Mouse (Mus musculus): ENCODE data around the gene Fgf8. TPM values are rescaled to one million over a fixed set of nuclear protein-coding genes. Genes with fewer than 3 reads are reported as not detected.

Fgf8 gene
- polyA plus RNA-seq (2016; fragmentation: Nextera tagmentation; extraction: Ambion mirVana) = 16.1 and 18.3 TPM in 2 replicates

DNA sequence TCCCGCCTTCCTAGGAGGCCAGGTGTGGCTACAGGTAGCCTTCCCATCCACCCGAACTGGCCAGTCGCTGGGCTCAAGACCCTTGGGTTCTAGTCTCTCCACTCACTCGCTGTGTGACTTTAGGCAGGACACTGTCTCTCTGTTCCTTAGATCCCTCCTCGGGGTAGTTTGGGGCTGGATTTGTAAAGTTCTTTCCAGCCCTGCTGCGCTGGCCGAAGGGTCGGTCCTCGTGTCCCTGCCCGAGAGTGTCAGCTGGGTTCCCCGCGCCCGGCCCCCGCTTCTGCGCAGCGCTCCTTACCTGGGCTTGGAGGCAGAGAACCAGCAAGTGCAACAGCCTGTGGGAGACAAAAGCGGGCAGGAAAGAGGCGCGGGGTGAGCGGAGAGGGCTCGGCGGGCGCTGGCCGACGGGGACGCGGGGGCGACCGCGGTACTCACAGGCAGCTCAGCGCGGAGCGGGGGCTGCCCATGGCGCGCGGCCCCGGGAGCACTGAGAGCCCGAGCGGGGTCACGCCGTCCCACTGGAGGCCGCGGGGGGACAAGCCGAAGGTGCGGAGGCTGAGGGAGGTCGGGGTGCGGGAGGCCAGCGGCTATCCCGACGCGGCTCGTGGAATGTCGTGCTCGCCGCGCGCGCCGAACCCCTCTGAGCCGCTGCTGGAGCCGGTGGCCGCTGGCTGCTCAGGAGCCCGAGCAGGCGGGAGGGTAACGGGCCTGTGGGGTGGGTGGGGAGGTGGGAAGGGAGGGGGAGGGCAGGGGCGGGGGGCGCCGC lies at the start of gene Fgf8:
Gene Fgf8, minus strand, starts transcription at position 698 of the 766 bp plus-strand sequence.
- WGBS = 1% methylated on average over 51 of the region's 68 CpGs

GRCm38 (mm10) chr19:45792404-45792803 lies 49.7 kb upstream of the Fgf8 start:
- no peak for ATAC-seq (ENCODE audit: insufficient number of reproducible peaks, insufficient read depth, low FRiP score, low TSS enrichment, low read depth)
- H3K9ac ChIP-seq (replicated peaks) = no peak overlapping the region
- H3K4me1 ChIP-seq (replicated peaks) = peaks cover 11% of the 10 kb centered on the region; the same call in 1 of the 2 replicates
- H3K4me3 ChIP-seq (replicated peaks) = no peak overlapping the region
- H3K27ac ChIP-seq = no peak overlapping the region
- no peaks in the 10 kb centered on the region for H3K36me3 ChIP-seq
- no peaks in the 10 kb centered on the region for H3K27me3 ChIP-seq
- 88% methylated on average over 6 of the region's 6 CpGs for WGBS
- no peak overlapping the region for H3K4me2 ChIP-seq
- no peaks in the 10 kb centered on the region for H3K9me3 ChIP-seq

More for the DNA sequence above, at the start of gene Fgf8:
- no peak for ATAC-seq (ENCODE audit: insufficient number of reproducible peaks, insufficient read depth, low FRiP score, low TSS enrichment, low read depth)
- Histone ChIP-seq H3K4me3 (replicated peaks) (peak within 1 kb of the TSS; percentile 51), H3K4me1 (replicated peaks) (peaks cover 59% of the 10 kb centered on the region), H3K9me3 (no peaks in the 10 kb centered on the region), H3K27me3 (peaks cover 96% of the 10 kb centered on the region), H3K27ac (no peak within 1 kb of the TSS), H3K36me3 (no peaks in the 10 kb centered on the region), H3K4me2 (peak within 1 kb of the TSS; percentile 90), H3K9ac (replicated peaks) (peak within 1 kb of the TSS; percentile 57)

DNA sequence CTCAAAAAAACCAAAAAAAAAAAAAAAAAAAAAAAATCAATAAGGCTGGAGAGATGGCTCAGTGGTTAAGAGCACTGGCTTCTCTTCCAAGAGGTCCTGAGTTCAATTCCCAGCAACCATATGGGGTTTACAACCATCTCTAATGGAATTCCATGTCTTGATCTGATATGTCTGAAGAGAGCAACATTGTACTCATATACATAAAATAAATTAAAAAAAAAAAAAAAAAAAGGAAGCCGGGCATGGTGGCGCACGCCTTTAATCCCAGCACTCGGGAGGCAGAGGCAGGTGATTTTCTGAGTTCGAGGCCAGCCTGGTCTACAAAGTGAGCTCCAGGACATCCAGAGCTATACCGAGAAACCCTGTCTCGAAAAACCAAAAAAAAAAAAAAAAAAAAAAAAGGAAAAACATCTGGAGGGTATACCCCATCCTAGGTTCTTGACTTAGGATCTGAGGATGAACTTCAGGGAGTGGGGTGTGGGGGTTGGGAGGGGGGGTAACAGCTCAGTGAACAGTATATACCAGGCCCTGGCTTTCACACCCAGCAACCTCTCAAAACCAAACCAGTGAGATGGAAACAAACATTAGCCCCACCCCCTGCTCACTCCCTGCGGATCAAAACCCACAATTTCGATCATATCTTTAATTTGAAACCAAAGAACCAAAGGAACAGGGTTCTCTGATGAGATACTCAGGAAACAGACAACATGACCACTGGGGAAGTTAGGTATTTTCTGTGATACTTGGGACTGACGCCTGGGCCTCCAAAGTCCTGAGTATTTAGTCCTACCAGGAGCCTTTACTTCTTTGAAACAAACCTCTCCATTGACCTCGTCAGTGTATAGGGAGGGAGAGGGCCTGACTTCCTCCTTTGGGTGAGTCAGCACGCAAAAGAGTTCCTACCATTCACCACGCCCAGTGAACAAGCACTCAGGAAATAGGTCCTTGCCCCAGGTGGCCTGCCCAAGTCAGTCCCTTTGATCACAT lies 47.5 kb upstream of the Fgf8 start:
- no peak overlapping the region for H3K27ac ChIP-seq
- H3K9ac ChIP-seq (replicated peaks) = no peak overlapping the region
- H3K4me1 ChIP-seq (replicated peaks) = no peaks in the 10 kb centered on the region
- H3K4me2 ChIP-seq = no peak overlapping the region
- ATAC-seq (ENCODE audit: insufficient number of reproducible peaks, insufficient read depth, low FRiP score, low TSS enrichment, low read depth) = no peak
- H3K36me3 ChIP-seq = no peaks in the 10 kb centered on the region
- WGBS = 71% methylated on average over 13 of the region's 13 CpGs
- no peaks in the 10 kb centered on the region for H3K9me3 ChIP-seq
- no peaks in the 10 kb centered on the region for H3K27me3 ChIP-seq
- H3K4me3 ChIP-seq (replicated peaks) = no peak overlapping the region

GRCm38 (mm10) chr19:45789365-45789764 lies 46.6 kb upstream of the Fgf8 start:
- no peaks in the 10 kb centered on the region for H3K9me3 ChIP-seq
- no peak overlapping the region for H3K9ac ChIP-seq (replicated peaks)
- H3K4me3 ChIP-seq (replicated peaks) = no peak overlapping the region
- no peak overlapping the region for H3K4me2 ChIP-seq
- H3K36me3 ChIP-seq = no peaks in the 10 kb centered on the region
- no peak for ATAC-seq (ENCODE audit: insufficient number of reproducible peaks, insufficient read depth, low FRiP score, low TSS enrichment, low read depth)
- no peak overlapping the region for H3K27ac ChIP-seq
- no peaks in the 10 kb centered on the region for H3K4me1 ChIP-seq (replicated peaks)
- H3K27me3 ChIP-seq = no peaks in the 10 kb centered on the region
- WGBS = 59% methylated on average over 7 of the region's 7 CpGs

- Histone ChIP-seq H3K4me3 (replicated peaks) (no peak overlapping the region), H3K27me3 (no peaks in the 10 kb centered on the region), H3K9me3 (no peaks in the 10 kb centered on the region), H3K4me1 (replicated peaks) (no peaks in the 10 kb centered on the region), H3K27ac (no peak overlapping the region), H3K36me3 (no peaks in the 10 kb centered on the region), H3K9ac (replicated peaks) (no peak overlapping the region), H3K4me2 (no peak overlapping the region)
- WGBS = 63% methylated on average over 4 of the region's 4 CpGs
- no peak for ATAC-seq (ENCODE audit: insufficient number of reproducible peaks, insufficient read depth, low FRiP score, low TSS enrichment, low read depth)
Observed at GRCm38 (mm10) chr19:45788337-45788736, 45.6 kb upstream of the Fgf8 start.

GRCm38 (mm10) chr19:45787450-45787849 lies 44.7 kb upstream of the Fgf8 start:
- Histone ChIP-seq H3K4me2 (no peak overlapping the region), H3K27ac (no peak overlapping the region), H3K9ac (replicated peaks) (no peak overlapping the region), H3K9me3 (no peaks in the 10 kb centered on the region), H3K36me3 (no peaks in the 10 kb centered on the region), H3K27me3 (no peaks in the 10 kb centered on the region), H3K4me3 (replicated peaks) (no peak overlapping the region), H3K4me1 (replicated peaks) (no peaks in the 10 kb centered on the region)
- WGBS = 67% methylated on average over 3 of the region's 3 CpGs
- no peak for ATAC-seq (ENCODE audit: insufficient number of reproducible peaks, insufficient read depth, low FRiP score, low TSS enrichment, low read depth)

GRCm38 (mm10) chr19:45785470-45785869 lies 42.8 kb upstream of the Fgf8 start:
- no peak for ATAC-seq (ENCODE audit: insufficient number of reproducible peaks, insufficient read depth, low FRiP score, low TSS enrichment, low read depth)
- Histone ChIP-seq H3K9ac (replicated peaks) (no peak overlapping the region), H3K36me3 (peaks cover 8% of the 10 kb centered on the region; the same call in 1 of the 2 replicates), H3K4me3 (replicated peaks) (no peak overlapping the region), H3K27ac (no peak overlapping the region), H3K9me3 (no peaks in the 10 kb centered on the region), H3K4me2 (no peak overlapping the region), H3K4me1 (replicated peaks) (peaks cover 17% of the 10 kb centered on the region), H3K27me3 (no peaks in the 10 kb centered on the region)
- 64% methylated on average over 3 of the region's 3 CpGs for WGBS

DNA sequence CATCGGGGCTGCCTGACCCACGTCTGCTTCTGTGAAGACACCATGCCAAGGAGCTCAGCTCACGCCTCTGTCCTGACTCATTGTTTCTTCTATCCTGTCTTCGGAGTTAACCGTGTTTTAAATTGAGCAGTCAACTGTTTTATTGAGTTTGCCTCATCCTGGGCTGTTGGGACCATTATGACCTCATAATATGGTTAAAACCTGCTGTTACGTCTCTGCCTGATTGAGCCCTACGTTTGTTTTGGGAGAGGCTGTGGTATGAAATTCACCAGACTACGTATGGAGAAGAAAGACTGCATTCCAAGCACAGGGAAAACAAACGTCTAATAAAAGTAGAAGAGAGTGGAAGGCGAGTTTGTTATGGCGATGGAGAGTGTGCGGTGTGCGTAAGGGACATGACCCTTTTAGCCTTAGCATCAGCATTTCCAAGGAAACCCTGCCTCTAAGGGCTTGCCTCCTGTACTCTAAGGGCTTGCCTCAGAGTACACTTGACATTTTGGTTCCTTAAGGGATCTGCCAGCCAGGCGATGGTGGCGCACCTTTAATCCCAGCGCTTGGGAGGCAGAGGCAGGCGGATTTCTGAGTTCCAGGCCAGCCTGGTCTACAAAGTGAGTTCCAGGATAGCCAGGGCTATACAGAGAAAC lies 41.3 kb upstream of the Fgf8 start:
- peak overlapping the region; percentile 38; the same call in 1 of the 2 replicates for H3K9ac ChIP-seq (replicated peaks)
- H3K4me3 ChIP-seq (replicated peaks) = peak overlapping the region; percentile 100
- peaks cover 27% of the 10 kb centered on the region for H3K4me1 ChIP-seq (replicated peaks)
- peaks cover 22% of the 10 kb centered on the region; the same call in 1 of the 2 replicates for H3K36me3 ChIP-seq
- no peaks in the 10 kb centered on the region for H3K9me3 ChIP-seq
- WGBS = 32% methylated on average over 17 of the region's 17 CpGs
- H3K27ac ChIP-seq = peak overlapping the region; percentile 72
- peak; percentile 14; the same call in 1 of the 2 replicates for ATAC-seq (ENCODE audit: insufficient number of reproducible peaks, insufficient read depth, low FRiP score, low TSS enrichment, low read depth)
- H3K27me3 ChIP-seq = no peaks in the 10 kb centered on the region
- H3K4me2 ChIP-seq = peak overlapping the region; percentile 71

DNA sequence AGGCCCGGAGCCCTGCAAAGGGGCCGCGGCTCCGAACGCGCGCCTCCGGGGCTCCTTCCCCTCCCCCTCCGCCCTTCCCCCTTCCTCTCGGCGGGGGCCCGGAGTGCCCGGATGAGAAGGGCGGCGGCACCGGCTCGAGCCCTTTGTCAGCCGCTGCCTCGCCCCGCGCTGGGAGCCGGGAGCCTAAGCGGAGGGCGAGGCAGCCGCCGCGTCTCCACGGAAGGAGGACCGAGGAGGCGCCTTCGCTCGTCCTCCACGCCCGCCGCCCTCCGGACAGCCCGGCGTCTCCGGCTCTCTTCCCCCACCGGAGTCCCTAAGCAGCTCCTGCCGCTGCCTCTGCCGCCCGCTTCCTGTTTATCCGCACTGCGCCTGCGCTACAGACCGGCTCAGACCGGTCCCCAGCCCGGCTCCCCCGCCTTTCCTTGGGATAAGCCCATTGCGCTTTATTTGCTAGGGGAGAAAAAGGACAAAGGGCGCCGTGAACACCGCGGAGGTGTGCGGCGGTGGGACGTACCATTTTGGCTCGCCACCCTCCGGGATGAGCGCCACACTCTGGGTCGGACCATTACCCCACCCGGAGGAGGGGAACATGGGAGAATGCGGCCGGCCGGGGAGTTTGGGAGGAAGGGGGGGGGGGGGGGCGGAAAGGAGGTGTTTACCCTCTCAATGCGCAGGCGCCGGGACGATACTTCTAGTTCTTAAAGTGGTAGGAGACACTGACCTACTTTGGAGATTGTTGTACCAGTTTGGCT lies 40.6 kb upstream of the Fgf8 start, which contains the start of gene Mgea5:
Gene Mgea5, minus strand, starts transcription at position 657 of the 752 bp plus-strand sequence.
- ATAC-seq (ENCODE audit: insufficient number of reproducible peaks, insufficient read depth, low FRiP score, low TSS enrichment, low read depth) = peak; percentile 99
- peaks cover 28% of the 10 kb centered on the region for H3K36me3 ChIP-seq
- WGBS = 1% methylated on average over 49 of the region's 71 CpGs
- H3K4me1 ChIP-seq (replicated peaks) = peaks cover 27% of the 10 kb centered on the region
- H3K9ac ChIP-seq (replicated peaks) = peak within 1 kb of the TSS; percentile 97
- H3K4me3 ChIP-seq (replicated peaks) = peak within 1 kb of the TSS; percentile 100
- H3K4me2 ChIP-seq = peak within 1 kb of the TSS; percentile 71
- H3K9me3 ChIP-seq = no peaks in the 10 kb centered on the region
- no peaks in the 10 kb centered on the region for H3K27me3 ChIP-seq
- H3K27ac ChIP-seq = peak within 1 kb of the TSS; percentile 99

DNA sequence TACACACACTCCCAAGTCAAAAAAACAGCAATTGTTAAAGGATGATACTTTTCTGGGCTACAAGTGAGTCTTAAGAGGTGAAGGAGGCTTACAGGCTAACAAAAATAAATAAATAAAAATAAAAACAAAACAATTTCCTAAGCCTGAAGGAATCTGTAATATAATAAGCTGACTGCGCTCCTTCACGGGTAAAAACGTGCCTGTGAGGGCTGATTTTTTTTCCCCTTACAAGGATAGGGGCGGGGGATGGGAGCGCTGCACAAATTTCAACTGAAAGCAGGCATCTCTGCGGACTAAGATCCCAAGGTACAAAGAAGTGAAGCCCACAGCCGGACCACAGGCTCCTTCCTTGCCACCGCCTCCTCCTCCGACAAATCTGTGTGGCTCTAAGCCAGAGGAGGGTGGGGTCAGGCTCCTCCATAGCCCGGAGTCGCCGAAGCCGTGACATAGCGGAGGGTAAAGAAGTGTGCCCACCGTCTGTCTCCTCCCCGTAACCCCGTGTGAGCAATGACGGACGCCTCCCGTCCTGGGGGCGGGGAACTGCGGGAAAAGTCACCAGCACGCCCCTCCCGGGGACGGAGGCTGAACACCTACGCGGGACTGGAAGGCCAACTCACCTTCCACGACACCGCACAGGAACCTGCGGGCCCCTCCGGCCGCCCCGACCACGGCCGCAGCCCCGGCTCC lies 39.7 kb upstream of the Fgf8 start:
- Histone ChIP-seq H3K9ac (replicated peaks) (peak overlapping the region; percentile 97), H3K4me1 (replicated peaks) (peaks cover 27% of the 10 kb centered on the region), H3K27ac (peak overlapping the region; percentile 99), H3K4me2 (peak overlapping the region; percentile 71), H3K9me3 (no peaks in the 10 kb centered on the region), H3K36me3 (peaks cover 37% of the 10 kb centered on the region), H3K27me3 (no peaks in the 10 kb centered on the region), H3K4me3 (replicated peaks) (peak overlapping the region; percentile 100)
- 0% methylated on average over 36 of the region's 36 CpGs for WGBS
- ATAC-seq (ENCODE audit: insufficient number of reproducible peaks, insufficient read depth, low FRiP score, low TSS enrichment, low read depth) = 0 out of 2 replicates have a peak, but pooled peaks have one; percentile 45

Data from limb, embryonic 12.5 days (tissue).